Mouse (Mus musculus): Measurements from ENCODE around the gene Glrp1.

- TF ChIP-seq ZNF384 (IDR thresholded peaks at IDR 0.05; ENCODE audit: low read depth, low read length) (no peak), MAFK (IDR thresholded peaks at IDR 0.05; ENCODE audit: insufficient read depth, low read depth, low read length) (no peak), HCFC1 (IDR thresholded peaks at IDR 0.05; ENCODE audit: borderline replicate concordance, insufficient read depth, low read length) (no peak)
Measured at GRCm38 (mm10) chr1:88454703-88455102, 55.2 kb downstream of the Glrp1 start.
